Mouse (Mus musculus): ENCODE measurements around the gene Tcf23.

Gene Tcf23

DNA sequence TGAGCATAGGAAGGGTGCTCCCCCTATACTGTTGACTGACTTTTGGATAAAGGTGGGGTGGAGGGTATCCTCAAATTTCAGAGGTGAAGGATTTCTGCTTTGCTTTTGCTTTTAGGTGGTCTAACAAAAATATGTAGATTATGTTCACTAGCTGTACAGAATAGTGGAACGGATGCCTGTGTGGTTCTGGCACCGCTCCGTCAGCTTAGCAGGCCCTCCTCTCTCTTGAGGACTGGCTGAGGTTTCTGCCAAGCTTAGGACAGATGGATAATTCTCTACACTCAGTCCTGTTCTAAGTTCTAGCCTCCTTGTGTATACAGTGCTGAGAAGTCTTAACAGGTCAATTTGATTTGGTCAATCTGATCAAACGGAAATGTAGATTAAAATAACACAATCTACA lies 18.0 kb upstream of the Tcf23 start:
- DNase-seq (ENCODE audit: low spot score): no peak

DNA sequence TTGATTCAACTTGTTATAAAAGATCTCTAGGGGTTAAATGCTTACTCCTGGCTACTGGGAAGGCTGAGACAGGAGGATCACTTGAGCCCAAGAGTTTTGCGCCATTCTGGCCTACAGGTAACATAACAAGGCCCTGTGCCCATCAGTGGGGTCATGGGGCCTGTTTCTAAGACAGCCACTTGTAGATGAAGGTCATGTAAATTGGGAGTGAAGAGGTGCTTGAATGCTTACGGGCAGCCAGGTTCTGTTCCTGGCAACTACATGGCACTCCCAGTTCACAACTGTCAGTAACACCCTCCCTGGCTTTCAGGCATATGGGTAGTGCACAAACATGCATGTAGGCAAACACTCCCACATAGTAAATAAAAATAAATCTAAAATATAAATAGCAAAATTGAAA lies 17.5 kb upstream of the Tcf23 start:
- no peak for DNase-seq (ENCODE audit: low spot score)

DNA sequence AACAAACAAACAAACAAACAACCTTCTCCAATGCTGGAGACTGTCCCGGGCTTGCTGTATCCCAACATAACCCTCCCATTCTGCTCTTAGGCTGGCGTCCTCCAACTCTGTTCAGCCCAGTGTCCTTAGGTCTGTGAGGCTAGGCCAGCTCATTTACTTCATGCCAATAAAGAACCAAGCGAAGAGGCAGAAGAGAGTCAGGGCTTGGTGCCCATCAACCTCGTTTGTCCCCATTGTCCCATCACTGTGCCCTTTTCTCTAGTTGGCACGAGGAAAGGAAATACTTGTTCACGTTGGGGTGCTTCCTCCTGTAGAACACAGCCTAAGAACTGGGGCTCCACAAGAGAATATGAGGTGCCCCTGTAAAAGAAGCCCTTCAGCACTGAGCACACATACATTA lies 16.8 kb upstream of the Tcf23 start:
- DNase-seq (ENCODE audit: low spot score): no peak

DNA sequence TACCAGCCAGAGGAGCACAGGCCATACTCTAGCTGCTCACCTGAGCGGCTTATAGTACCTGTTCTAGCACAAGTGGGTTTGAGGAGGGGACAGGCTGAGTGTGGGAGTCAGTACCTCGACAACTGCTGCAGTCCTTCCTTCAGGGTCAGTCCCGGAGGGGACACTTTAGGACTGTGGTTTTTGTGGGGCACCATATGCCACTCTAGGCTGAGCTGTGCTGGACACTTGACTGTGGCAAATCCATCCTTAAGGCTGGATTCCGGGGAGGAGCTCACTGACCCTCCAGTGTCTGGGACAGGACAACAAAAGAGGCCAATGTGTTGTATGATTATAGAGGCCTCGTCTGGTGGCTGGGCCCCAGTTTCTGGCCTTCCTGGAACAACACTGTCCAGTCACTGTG lies 15.9 kb upstream of the Tcf23 start:
- no peak for DNase-seq (ENCODE audit: low spot score)

DNA sequence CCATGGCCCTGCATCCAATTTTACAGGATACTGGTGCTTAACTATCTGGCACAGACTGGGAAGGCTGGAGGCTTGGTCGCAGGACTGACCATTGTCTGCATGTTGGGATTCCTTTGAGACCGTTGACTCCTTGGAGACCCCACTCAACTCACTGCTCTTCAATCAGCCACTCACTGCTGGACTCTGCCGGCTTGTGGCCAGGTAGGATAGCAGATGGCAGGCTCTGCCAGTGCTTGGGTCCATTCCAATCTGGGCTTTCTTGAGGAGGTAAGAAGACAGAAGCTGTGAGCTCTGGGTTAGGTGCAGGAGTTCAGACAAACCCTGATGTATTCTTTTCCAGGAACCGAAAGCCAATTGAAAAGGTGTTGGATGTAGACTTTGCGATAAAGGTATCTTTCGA lies 14.4 kb upstream of the Tcf23 start:
- DNase-seq (ENCODE audit: low spot score): no peak

DNA sequence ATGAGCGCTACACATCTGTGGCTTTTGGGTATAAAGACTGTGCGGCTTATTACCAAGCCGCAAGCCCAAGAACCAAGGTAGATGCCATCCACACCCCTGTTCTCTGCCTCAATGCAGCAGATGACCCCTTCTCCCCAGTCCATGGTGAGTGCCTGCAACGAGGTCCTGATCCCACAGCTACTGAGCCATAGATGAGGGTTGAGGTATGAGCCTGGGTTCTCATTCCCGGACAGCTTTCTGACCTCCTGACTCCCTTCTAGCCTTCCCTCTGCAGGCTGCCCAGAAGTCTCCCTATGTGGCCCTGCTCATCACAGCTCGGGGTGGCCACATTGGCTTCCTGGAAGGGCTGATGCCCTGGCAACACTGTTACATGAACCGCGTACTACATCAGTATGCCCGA lies 13.9 kb upstream of the Tcf23 start:
- DNase-seq (ENCODE audit: low spot score): no peak

DNA sequence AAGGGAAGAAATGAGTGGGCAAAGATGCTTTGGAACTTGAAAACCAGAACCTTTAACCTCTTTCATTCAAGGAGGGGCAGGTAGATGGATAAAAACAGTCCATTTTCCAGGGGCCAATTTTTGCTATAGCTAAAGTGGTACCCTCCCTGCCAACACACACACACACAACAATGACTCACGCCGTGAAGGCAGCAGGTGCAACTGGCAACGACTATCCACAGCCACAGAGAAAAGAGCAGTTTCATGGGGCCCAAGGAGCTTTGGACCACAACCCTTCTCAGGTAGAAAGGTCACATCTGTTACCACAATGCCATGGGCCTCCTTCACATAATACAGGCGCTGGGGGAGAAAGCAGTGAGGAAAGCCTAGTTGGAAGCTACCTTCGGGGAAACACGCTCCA lies 12.7 kb upstream of the Tcf23 start:
- no peak for DNase-seq (ENCODE audit: low spot score)

DNA sequence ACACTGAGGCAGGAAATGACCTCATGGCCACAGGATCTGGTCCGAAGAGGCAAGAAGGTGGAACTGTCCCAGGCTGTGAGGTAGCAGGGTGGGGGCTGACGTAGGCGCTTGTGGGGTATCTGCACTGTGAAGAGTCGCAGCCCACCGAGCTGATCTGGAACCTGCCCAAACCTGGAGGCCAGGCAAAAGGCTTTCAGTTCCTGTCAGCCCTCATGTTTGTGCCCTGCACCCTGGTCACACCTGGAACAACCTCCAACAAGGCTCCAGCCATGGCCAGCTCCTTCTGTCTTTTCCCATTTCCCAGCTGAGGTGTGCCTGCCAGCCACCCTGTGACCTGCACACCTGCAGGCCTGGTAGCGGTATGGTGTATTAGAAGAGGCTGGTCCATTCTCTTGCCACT lies 10.6 kb upstream of the Tcf23 start:
- DNase-seq (ENCODE audit: low spot score): no peak

DNA sequence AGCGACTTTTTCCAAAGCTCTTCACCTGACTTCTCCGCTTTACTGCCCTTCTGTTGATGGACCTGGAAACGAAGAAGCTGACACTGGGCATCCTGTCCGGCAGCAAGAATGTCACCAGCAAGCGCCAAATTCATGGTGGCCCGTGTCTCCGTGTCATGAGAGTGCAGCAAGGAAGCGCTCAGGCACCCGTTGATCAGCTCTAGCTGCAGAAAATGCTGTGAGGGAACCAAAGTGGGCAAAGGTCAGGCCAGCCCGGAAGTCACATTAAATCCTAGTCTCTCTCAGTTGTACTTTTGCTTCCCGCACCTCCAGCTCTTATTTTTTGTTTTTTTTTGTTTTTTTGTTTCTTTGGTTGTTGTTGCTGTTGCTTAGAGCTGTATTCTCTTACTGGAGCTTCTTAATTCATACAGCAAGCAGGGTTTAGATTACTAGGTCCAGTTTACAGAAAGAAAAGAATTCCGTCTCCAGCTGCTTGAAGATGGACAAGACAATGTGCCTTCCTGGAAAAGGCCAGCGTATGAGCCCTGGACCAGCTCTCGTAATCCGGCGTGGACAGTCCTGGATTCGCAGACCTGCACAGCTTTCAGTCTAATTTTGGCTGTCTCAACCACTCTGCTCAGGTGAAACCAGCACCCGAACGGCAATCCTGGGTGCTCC lies 9.1 kb upstream of the Tcf23 start:
- DNase-seq (ENCODE audit: low spot score): no peak

DNA sequence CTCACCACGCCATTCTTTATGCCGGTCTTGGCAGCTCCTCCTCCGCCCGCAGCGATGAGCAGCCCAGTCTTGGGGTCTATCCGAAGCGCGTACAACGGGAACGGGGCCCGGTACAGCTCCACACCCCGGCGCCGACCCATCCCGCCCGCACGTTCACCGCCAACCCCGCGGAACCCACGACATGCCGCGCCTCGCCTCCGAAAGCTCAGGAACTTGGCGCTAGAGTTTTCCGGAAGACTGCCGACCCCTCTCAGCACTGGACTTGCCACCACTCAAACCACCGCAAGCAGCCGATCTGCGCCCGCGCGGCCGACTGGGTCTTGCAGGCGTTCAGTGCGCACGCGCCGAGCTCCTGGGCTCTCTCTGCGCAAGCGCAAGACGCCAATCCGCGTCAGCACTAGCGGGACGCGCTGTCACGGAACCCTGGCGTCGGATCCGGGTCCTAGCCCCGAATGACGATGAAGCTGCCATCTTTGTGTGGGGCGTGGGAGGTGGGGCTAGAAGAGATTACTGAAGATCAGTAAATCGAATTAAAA lies 8.4 kb upstream of the Tcf23 start, which contains the start of gene Preb:
TSS of gene Preb (minus strand) at position 396 of the 536 bp plus-strand sequence.
- peak; percentile 96 for DNase-seq (ENCODE audit: low spot score)

DNA sequence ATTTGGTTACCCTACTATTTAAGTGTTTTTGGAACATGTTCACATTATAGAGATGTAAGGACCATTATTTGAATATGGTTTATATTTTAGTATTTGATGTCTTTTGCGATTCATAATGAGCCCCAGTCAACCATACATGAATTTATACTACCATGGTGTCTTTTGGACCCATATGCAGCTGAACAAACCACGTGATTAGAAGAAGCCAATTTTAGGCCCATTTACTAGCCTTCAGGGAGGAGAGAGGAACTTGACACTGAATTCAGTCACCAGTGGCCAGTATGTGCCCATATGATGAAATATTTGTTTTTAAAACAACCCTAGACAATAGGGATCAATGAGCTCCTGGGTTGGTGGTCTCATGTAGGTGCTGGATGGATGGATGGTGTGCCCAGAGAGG lies 7.6 kb upstream of the Tcf23 start:
- no peak for DNase-seq (ENCODE audit: low spot score)

DNA sequence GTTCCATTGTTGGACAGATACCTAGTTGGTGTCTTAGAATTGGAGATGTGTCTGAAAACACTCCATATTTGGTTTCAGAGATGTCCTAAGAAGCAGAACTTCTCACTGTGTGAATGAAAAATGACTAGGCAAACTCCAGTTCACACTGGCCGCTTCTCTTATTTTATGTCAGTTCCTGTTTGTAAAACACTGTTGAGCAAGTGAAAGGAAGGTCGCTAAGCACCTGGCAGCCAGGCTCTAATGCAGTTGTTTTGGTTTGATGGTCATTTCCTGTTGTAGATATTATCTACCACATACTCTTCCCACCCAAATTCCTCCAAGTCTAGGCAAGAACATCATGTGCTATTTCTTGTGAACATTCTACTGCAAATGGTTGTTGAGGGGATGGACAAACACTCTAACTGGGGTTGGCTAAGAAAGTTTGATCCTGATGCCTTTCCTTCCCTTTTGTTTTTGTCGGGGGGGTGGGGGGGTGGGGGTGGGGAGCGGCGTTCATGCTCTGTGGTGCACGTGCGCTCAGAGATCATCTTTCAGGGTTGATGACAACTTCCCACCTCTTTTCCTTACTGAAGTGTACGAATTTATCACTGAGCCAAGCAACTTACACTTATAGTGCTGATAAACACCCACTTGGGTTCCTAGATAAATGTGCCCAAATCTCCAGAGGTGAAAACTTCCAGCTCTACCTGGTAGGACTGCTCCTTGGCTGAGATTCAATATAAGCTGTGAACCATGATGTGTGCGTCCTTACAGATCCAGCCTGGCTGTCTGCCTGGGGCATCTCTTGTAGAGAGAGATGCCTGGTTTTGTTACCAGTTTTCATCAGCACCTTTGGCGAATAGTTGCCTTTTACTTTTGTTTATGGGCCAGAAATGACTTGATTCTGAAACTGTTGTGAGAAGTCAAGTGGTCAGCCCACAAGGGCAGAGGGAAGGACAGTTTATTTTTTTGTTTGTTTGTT lies 6.6 kb upstream of the Tcf23 start:
- DNase-seq (ENCODE audit: low spot score): no peak

DNA sequence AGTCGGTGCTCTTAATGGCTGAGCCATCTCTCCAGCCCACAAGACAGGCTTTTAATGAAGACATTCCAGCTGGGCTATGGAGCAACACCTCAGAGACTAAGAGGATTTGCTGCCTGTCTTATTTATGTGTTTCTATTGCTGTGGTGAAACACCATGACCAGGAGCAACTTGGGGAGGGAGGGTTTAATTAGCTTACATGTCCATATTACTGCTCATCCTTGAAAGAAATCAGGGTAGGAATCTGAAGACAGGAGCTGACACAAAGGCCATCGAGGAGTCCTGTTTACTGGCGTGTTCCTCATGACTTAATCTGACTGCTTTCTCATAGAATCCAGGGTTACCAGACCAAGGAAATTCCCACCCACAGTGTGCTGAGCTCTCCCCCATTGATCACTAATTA lies 4.5 kb upstream of the Tcf23 start:
- no peak for DNase-seq (ENCODE audit: low spot score)

DNA sequence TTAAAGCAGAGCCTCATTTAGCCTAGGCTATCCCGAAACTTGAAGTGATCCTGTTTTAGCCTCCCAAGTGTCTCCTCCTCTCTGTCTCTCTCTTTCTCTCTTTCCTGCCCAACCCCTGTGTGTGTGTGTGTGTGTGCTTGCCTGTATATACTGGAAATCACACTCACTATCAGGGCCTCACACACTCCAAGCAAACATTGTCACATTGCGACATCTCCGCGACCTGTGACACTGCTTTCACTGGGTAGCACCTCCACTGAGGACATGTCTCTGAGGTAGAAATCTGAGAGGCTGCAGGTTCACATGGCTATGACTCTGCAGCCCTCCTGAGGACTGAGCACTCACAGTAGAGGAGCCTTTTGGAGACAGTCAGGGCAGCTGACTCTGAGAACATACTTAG lies 2.3 kb upstream of the Tcf23 start:
- DNase-seq (ENCODE audit: low spot score): no peak

DNA sequence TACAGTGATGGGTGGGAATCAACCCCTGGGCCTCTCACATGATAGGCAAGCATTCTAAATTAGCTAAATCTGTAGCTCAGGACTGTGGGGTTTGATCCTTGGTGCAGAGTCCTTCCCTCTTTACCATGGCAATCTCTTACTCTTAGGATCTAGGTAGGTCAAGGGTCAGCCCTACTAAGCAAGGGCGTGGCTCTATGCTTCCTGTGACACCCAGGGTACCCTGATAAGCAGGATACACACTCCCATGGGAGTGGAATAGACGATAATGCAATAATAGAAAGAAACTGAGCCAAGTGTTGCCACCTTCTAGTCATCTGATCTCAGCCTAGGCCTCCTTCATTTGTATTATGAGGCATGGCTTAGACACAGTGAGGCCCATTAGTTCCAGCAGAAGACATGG lies 978 bp downstream of the Tcf23 start:
- DNase-seq (ENCODE audit: low spot score): no peak

DNA sequence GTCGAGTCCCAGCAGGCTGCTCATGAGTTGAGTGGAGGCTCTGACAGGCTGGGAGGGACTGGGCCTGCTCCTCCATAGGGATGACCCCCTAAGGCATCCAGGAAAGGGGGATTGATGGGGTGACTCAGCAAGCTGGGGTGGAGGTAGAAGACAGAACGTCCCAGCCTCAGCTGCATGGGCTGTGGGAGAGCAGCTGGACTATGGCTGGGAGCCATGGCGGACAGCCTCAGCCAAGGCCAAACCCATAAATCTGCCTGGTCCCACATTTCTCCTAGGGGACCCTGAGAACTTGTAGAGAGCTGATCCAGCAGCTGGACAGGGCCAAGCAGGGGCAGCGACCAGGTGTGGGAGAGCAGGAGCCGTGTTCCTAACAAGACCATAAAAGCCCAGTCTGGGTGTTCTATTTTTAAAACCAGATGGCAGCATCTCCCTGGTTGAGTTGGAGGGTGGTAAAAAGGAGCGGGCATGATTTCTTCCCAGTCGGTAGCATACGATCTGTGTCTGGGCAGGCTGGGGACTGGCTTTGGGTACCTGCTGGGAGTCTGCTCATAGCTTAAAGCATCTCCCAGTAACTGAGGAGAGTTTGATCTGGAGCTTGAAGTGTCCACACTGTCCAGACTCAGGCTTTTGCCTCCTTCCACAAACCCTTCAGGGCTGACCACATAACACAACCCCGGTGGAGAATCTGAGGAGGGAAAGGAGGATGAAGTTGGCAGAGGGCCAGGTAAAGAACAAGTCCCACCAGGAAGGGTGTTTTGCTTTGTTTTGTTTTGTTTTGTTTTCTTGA lies 6.6 kb downstream of the Tcf23 start:
- DNase-seq (ENCODE audit: low spot score): peak; percentile 74

DNA sequence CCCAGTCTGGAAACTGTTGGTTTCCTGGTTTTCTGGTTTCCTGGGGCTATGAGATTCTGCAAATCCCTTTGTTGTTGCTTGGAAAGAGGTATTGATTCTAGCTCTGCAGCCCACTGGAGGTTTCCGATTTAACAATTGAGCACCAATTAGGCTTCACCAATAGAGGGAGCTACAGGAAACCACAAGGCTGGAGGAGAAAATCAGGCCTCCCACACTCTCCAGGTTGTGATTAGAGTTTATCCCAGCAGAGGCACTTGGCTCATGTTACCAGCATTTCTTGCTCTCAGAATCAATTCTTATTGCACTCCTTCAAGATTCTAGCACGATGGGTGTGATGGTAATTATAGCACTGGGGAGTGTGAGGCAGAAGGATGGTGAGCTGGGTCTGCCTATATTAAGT lies 13.9 kb downstream of the Tcf23 start:
- no peak for DNase-seq (ENCODE audit: low spot score)

DNA sequence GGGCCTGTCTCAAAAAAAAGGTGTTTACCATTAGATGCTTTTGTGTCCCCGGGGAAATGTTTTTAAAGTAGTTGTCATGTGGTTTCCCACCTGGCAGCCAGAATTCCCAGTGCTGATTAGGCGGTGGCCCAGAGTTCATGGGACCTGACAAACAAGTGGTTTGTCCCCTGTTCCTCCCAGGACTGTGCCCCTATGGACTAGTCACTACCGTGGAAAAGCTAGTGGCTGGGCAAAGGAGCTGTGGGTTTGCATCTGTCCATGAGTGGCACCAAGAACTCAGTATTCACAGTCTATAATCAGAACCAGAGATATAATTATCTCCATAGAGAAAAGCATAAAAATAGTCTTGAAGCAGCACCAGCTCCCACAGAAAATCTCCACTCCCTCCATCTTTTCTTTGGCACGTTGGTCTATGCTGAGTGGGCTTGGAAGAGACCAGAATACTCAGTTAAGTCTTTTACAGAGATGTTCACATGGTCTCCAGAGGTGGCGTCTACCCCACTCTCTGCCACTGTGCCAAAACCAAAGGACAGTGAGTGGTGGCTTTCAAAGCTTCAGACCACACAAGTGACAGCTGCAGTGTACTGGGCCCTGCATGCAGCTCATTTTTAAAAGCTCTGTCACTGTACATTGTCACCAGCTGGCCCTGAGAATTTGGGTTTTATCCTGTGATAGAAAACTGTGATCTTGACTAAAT lies 24.7 kb downstream of the Tcf23 start:
- no peak for DNase-seq (ENCODE audit: low spot score)

DNA sequence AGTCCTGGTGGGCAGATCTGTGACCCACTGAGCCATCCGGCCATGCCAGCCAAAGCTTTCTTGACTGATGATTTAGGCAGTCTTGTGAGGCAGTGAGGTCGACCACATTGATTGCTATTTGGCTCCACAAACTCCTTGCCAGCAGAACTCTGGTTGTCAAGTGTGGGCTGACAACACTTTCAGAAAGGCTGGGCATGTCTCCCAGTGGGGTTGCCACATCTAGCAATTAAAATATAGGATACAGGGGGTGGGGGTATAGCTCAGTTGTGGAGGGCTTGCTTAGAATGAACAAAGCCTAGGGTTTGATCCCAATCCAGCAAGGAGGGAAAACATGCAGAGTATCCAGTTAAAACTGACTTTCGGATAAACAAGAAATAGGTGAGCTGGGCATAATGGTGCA lies 25.6 kb downstream of the Tcf23 start:
- no peak for DNase-seq (ENCODE audit: low spot score)

DNA sequence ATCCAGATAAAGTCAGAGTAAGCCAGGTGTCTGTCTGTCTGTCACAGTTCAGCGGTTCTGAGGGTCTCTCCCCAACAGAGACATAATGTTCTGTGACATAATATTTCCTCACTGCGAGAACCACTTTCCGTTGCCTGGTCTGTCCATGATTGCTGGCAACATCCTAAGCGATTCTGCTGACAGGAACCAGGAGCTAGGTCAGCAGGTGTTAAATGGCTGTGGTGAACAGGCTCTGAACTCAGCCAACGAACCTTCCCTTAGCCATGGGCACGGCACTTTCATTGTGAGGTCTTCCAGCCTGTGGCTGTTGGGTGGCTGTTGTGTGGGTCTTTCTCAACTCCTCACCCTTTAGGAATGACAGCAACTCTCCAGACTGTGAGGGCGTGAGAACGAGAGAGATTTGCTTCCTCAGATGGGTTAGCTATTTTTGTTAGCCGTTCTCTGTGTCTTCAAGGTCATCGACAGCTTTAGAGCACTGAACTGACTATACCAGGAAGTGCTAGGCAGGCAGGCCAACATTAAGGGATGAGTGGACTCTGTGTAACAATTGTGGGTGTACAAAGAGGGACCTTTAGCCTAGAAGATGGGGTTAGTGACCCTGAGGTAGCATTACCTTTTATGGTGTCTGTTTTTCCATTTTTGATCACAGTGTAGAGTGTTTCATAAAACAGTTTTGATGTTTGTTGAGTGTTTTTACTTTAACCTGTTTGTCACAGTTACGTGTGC lies 26.6 kb downstream of the Tcf23 start:
- DNase-seq (ENCODE audit: low spot score): no peak

DNA sequence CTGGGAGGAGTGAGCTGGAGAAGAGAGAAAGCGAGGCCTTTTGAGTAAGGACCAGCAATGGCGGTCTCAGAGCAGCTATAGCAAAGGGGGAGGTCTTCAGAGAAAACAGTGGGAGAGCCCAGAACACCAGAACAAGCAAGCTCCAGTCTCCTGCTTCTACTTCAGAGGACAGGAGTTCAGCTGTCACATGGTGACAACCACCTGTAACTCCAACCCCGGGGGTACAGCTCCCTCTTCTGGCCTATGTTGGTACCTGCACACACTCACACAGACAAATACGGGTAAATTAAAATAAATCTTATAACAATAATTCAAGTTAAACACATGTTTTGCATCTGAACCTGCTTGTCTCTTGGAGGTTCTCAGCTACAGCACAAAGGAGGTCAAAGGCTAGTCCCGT lies 29.8 kb downstream of the Tcf23 start:
- no peak for DNase-seq (ENCODE audit: low spot score)
